10 mouse cellular contexts compared by ENCODE assay signal in genomic region chr11:53500569-53500968, GRCm38 (mm10). TPM values are rescaled to one million over a fixed set of nuclear protein-coding genes. Genes with fewer than 3 reads are reported as not detected.
DNase-seq lines count a peak whose midpoint lies in the region; ATAC-seq lines count a peak whose summit lies in the region.
"Had no signal": no experiment of that assay in that cellular context is flagged by ENCODE, and none has a peak within 500 bp of the region (broad histone marks: within the 10 kb centered on the region; RNA-seq: fewer than 3 reads in every experiment).

No protein-coding gene starts in this region.

- no peak for ATAC-seq in hindbrain, embryonic 14.5 days (ENCODE audit: low FRiP score)
- peak; percentile 33; the same call in 1 of the 2 replicates for ATAC-seq in common myeloid progenitor, adult 5-6 weeks (replicated peaks; ENCODE audit: low read depth, poor library complexity, severe bottlenecking)
- peak; percentile 49; the same call in 1 of the 2 replicates for ATAC-seq in kidney, embryonic 15.5 days (replicated peaks; ENCODE audit: low FRiP score)

- 0 out of 2 replicates have a peak overlapping the region, but pooled peaks have one; percentile 16 for H3K4me3 ChIP-seq in hindbrain, embryonic 10.5 days
- no peak overlapping the region for H3K4me3 ChIP-seq in hindbrain, embryonic 14.5 days (replicated peaks; ENCODE audit: low read length)
- H3K4me3 ChIP-seq in kidney, embryonic 15.5 days (replicated peaks): peak overlapping the region; percentile 13; the same call in 1 of the 2 replicates
- H3K4me3 ChIP-seq: limb, embryonic 15.5 days had no signal

- H3K27me3 ChIP-seq in hindbrain, embryonic 10.5 days (ENCODE audit: insufficient read depth, poor library complexity, severe bottlenecking): peaks cover 98% of the 10 kb centered on the region
- peaks cover 32% of the 10 kb centered on the region for H3K27me3 ChIP-seq in hindbrain, embryonic 14.5 days (ENCODE audit: control insufficient read depth, insufficient read depth, low read length)
- no peaks in the 10 kb centered on the region for H3K27me3 ChIP-seq in kidney, embryonic 15.5 days
- H3K27me3 ChIP-seq: limb, embryonic 15.5 days had no signal

- no peak overlapping the region for H3K4me2 ChIP-seq in hindbrain, embryonic 14.5 days (replicated peaks)
- peak overlapping the region; percentile 44 for H3K4me2 ChIP-seq in kidney, embryonic 15.5 days
- H3K4me2 ChIP-seq: limb, embryonic 15.5 days had no signal

- 8% methylated on average over 11 of the region's 11 CpGs for WGBS in hindbrain, embryonic 10.5 days
- 13% methylated on average over 11 of the region's 11 CpGs for WGBS in hindbrain, embryonic 14.5 days
- WGBS in kidney, embryonic 15.5 days: 10% methylated on average over 11 of the region's 11 CpGs

- DNase-seq in hindbrain, embryonic 10.5 days (ENCODE audit: low spot score): no peak
- DNase-seq in hindbrain, embryonic 14.5 days (ENCODE audit: low spot score): no peak
- peak; percentile 90 for DNase-seq in lung, postnatal 36 days
- DNase-seq in right cerebral cortex, postnatal 10 days (ENCODE audit: low spot score in 2 of 2): no peak
- DNase-seq in right cerebral cortex, postnatal 14 days: no peak
- no peak for DNase-seq in layer of hippocampus, postnatal 25 days (ENCODE audit: extremely low spot score in 1 of 2, low spot score in 1 of 2)

- no peaks in the 10 kb centered on the region for H3K36me3 ChIP-seq in hindbrain, embryonic 10.5 days
- no peaks in the 10 kb centered on the region for H3K36me3 ChIP-seq in hindbrain, embryonic 14.5 days (replicated peaks; ENCODE audit: control insufficient read depth, insufficient read depth)
- H3K36me3 ChIP-seq in kidney, embryonic 15.5 days: no peaks in the 10 kb centered on the region
- H3K36me3 ChIP-seq: limb, embryonic 15.5 days had no signal

- no peak overlapping the region for H3K9ac ChIP-seq in hindbrain, embryonic 14.5 days
- H3K9ac ChIP-seq in kidney, embryonic 15.5 days: no peak overlapping the region
- H3K9ac ChIP-seq: limb, embryonic 15.5 days had no signal

- H3K27ac ChIP-seq in hindbrain, embryonic 10.5 days: no peak overlapping the region
- no peak overlapping the region for H3K27ac ChIP-seq in hindbrain, embryonic 14.5 days
- no peak overlapping the region for H3K27ac ChIP-seq in kidney, embryonic 15.5 days
- H3K27ac ChIP-seq: limb, embryonic 15.5 days had no signal

- no peaks in the 10 kb centered on the region for H3K9me3 ChIP-seq in hindbrain, embryonic 10.5 days
- no peaks in the 10 kb centered on the region for H3K9me3 ChIP-seq in hindbrain, embryonic 14.5 days (ENCODE audit: control insufficient read depth, low read length)
- no peaks in the 10 kb centered on the region for H3K9me3 ChIP-seq in kidney, embryonic 15.5 days (replicated peaks)
- H3K9me3 ChIP-seq: limb, embryonic 15.5 days had no signal

- H3K4me1 ChIP-seq in hindbrain, embryonic 10.5 days (replicated peaks): peaks cover 35% of the 10 kb centered on the region
- 0 out of 2 replicates have a peak, but pooled peaks cover 3% of the 10 kb centered on the region for H3K4me1 ChIP-seq in hindbrain, embryonic 14.5 days (replicated peaks; ENCODE audit: control insufficient read depth, insufficient read depth, low read length)
- H3K4me1 ChIP-seq in kidney, embryonic 15.5 days: peaks cover 12% of the 10 kb centered on the region

RNA-seq across cellular contexts. Expression of gene Sept8, which starts 18.5 kb away (rescaled TPM):
- 14.8 and 15.6 TPM in 2 replicates for polyA plus RNA-seq in hindbrain, embryonic 10.5 days (2016; fragmentation: Nextera tagmentation; extraction: Ambion mirVana)
- polyA plus RNA-seq in hindbrain, embryonic 14.5 days (2014; fragmentation: Nextera tagmentation; extraction: Ambion mirVana): 21.6 and 23.7 TPM in 2 replicates
- 64.2 and 75.0 TPM in 2 replicates for total RNA-seq in common myeloid progenitor, adult 5-6 weeks (2017)
- 21.9 and 25.6 TPM in 2 replicates for polyA plus RNA-seq in kidney, embryonic 15.5 days (2015; fragmentation: Nextera tagmentation; extraction: Ambion mirVana)
- total RNA-seq in layer of hippocampus, postnatal 25 days (2021): 100 to 1,000 TPM; 252 to 260 TPM

RNA-seq across cellular contexts. Expression of gene Sowaha, which starts 20.5 kb away (rescaled TPM):
- polyA plus RNA-seq in hindbrain, embryonic 10.5 days (2016; fragmentation: Nextera tagmentation; extraction: Ambion mirVana): 0.26 and 0.44 TPM in 2 replicates
- 1.3 and 1.4 TPM in 2 replicates for polyA plus RNA-seq in hindbrain, embryonic 14.5 days (2014; fragmentation: Nextera tagmentation; extraction: Ambion mirVana)
- total RNA-seq in common myeloid progenitor, adult 5-6 weeks (2017): 1.0 and 1.5 TPM in 2 replicates
- 0.23 and 0.32 TPM in 2 replicates for polyA plus RNA-seq in kidney, embryonic 15.5 days (2015; fragmentation: Nextera tagmentation; extraction: Ambion mirVana)
- 100 to 1,000 TPM; 125 to 132 TPM for total RNA-seq in layer of hippocampus, postnatal 25 days (2021)
- total RNA-seq: neutrophil, adult 5-6 weeks had no signal

RNA-seq across cellular contexts. Expression of gene Gm9945, which starts 20.6 kb away (rescaled TPM):
- not detected in 2 replicates for polyA plus RNA-seq in hindbrain, embryonic 10.5 days (2016; fragmentation: Nextera tagmentation; extraction: Ambion mirVana)
- polyA plus RNA-seq in hindbrain, embryonic 14.5 days (2014; fragmentation: Nextera tagmentation; extraction: Ambion mirVana): 0.36 TPM in 1 of 2 replicates, not detected in the other
- total RNA-seq in common myeloid progenitor, adult 5-6 weeks (2017): not detected in 2 replicates
- polyA plus RNA-seq in kidney, embryonic 15.5 days (2015; fragmentation: Nextera tagmentation; extraction: Ambion mirVana): not detected in 2 replicates
- 1 to 10 TPM; 1.8 to 2.5 TPM for total RNA-seq in layer of hippocampus, postnatal 25 days (2021)
- total RNA-seq: neutrophil, adult 5-6 weeks had no signal
- polyA plus RNA-seq: limb, embryonic 15.5 days had no signal

RNA-seq across cellular contexts. Expression of gene Gm9837, which starts 30.3 kb away (rescaled TPM):
- not detected in 2 replicates for polyA plus RNA-seq in hindbrain, embryonic 10.5 days (2016; fragmentation: Nextera tagmentation; extraction: Ambion mirVana)
- polyA plus RNA-seq in hindbrain, embryonic 14.5 days (2014; fragmentation: Nextera tagmentation; extraction: Ambion mirVana): not detected in 2 replicates
- total RNA-seq in common myeloid progenitor, adult 5-6 weeks (2017): not detected in 2 replicates
- polyA plus RNA-seq in kidney, embryonic 15.5 days (2015; fragmentation: Nextera tagmentation; extraction: Ambion mirVana): not detected in 2 replicates
- total RNA-seq in layer of hippocampus, postnatal 25 days (2021): not detected
- total RNA-seq: neutrophil, adult 5-6 weeks had no signal
- polyA plus RNA-seq: limb, embryonic 15.5 days had no signal

RNA-seq across cellular contexts. Expression of gene Shroom1, which starts 43.6 kb away (rescaled TPM):
- 1.8 and 2.0 TPM in 2 replicates for polyA plus RNA-seq in hindbrain, embryonic 10.5 days (2016; fragmentation: Nextera tagmentation; extraction: Ambion mirVana)
- polyA plus RNA-seq in hindbrain, embryonic 14.5 days (2014; fragmentation: Nextera tagmentation; extraction: Ambion mirVana): 2.5 and 3.5 TPM in 2 replicates
- not detected in 2 replicates for total RNA-seq in common myeloid progenitor, adult 5-6 weeks (2017)
- polyA plus RNA-seq in kidney, embryonic 15.5 days (2015; fragmentation: Nextera tagmentation; extraction: Ambion mirVana): 1.7 and 2.3 TPM in 2 replicates
- total RNA-seq in layer of hippocampus, postnatal 25 days (2021): 1 to 10 TPM; 3.8 to 4.1 TPM
- total RNA-seq: neutrophil, adult 5-6 weeks had no signal
